Mouse (Mus musculus): ENCODE data around the gene Hsbp1. TPM values are rescaled to one million over a fixed set of nuclear protein-coding genes. Genes with fewer than 3 reads are reported as not detected.

Gene Hsbp1
- 449 TPM for polyA plus RNA-seq (2015; fragmentation: Illumina TruSeq; extraction: RNeasy Lipid Tissue Mini Kit (QIAGEN cat#74804); ENCODE audit: low read depth, low replicate concordance)

DNA sequence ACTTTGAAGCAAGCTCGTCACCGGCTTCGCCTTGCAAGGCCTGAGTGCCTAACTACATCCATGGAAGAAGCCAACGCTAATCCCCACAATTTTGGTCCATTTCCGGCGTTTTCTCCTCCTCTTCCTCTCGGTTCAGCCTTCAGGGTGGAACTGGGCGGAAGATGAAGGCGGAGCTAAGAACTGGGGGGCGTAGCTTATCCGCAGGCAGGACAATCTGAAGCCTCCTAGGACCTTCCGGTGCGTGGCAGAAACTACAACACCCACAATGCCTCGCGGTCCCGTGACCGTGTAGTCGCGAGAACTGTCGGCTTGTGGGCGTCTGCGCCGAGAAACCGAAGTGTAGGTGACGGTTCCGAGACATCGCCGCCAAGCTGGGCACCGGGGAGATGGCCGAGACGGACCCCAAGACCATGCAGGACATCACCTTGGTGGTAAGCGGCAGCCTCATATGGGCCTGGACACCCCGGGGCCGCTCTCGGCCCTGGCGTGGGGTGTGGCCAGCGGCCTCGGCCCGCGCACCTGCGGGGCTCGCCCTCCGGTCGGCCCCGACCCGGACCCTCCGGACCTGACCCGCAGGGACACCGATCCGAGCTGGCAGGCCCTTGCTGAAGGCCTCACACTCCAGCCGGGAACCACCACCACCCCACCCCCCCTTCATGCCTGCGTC, at the start of gene Hsbp1:
Hsbp1 (plus strand) TSS at position 299 of the 667 bp plus-strand sequence.

DNA sequence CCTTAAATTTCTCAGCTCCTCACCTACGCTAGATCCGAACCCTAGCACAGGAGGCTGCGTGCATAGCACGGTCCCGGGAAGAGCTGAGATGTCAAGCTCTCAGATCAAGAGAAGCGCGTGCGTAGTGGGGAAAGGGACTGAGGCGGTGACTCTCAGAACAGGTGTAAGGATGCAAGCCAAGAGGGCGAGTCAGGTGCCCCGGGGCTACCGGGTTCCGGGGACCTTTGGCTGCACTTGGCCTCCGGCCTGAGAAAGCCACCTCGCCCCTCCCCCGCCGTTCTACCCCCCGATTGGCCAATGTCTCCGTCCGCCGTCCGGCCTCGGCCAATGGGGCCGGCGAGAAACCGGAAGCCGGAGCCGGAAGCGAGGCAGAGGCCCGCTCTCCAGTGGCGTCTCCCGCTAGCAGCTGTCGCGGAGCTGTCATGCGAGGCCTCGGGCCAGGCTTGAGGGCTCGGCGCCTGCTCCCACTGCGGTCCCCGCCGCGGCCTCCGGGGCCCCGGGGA, 50.3 kb downstream of the Hsbp1 start, which contains the start of gene Mlycd:
Mlycd (plus strand) TSS at position 355 of the 503 bp plus-strand sequence.

Other genes with a start within 250 kb of the Hsbp1 start
- gene Mlycd, start 50.4 kb downstream of the Hsbp1 start, polyA plus RNA-seq (2015; fragmentation: Illumina TruSeq; extraction: RNeasy Lipid Tissue Mini Kit (QIAGEN cat#74804); ENCODE audit: low read depth, low replicate concordance): 26.3 TPM
- gene Osgin1, start 89.6 kb downstream of the Hsbp1 start, polyA plus RNA-seq (2015; fragmentation: Illumina TruSeq; extraction: RNeasy Lipid Tissue Mini Kit (QIAGEN cat#74804); ENCODE audit: low read depth, low replicate concordance): 0.76 TPM
- gene Necab2, start 102.2 kb downstream of the Hsbp1 start, polyA plus RNA-seq (2015; fragmentation: Illumina TruSeq; extraction: RNeasy Lipid Tissue Mini Kit (QIAGEN cat#74804); ENCODE audit: low read depth, low replicate concordance): 70.0 TPM
- not detected for gene Slc38a8, start 157.2 kb downstream of the Hsbp1 start, polyA plus RNA-seq (2015; fragmentation: Illumina TruSeq; extraction: RNeasy Lipid Tissue Mini Kit (QIAGEN cat#74804); ENCODE audit: low read depth, low replicate concordance)
- gene Mbtps1, start 214.2 kb downstream of the Hsbp1 start, polyA plus RNA-seq (2015; fragmentation: Illumina TruSeq; extraction: RNeasy Lipid Tissue Mini Kit (QIAGEN cat#74804); ENCODE audit: low read depth, low replicate concordance): 54.4 TPM
- gene Hsdl1, start 230.7 kb downstream of the Hsbp1 start, polyA plus RNA-seq (2015; fragmentation: Illumina TruSeq; extraction: RNeasy Lipid Tissue Mini Kit (QIAGEN cat#74804); ENCODE audit: low read depth, low replicate concordance): 35.0 TPM
- 0.30 TPM for gene Dnaaf1, start 230.7 kb downstream of the Hsbp1 start, polyA plus RNA-seq (2015; fragmentation: Illumina TruSeq; extraction: RNeasy Lipid Tissue Mini Kit (QIAGEN cat#74804); ENCODE audit: low read depth, low replicate concordance)

Measured in brain, adult 10 weeks (tissue).